Mouse (Mus musculus): ENCODE results near the gene Zfp982.
"Not testable (repeated sequence)": the region's sequence is repeated elsewhere in the genome, so short reads cannot be mapped to it uniquely, and the experiment has no call there.

DNA sequence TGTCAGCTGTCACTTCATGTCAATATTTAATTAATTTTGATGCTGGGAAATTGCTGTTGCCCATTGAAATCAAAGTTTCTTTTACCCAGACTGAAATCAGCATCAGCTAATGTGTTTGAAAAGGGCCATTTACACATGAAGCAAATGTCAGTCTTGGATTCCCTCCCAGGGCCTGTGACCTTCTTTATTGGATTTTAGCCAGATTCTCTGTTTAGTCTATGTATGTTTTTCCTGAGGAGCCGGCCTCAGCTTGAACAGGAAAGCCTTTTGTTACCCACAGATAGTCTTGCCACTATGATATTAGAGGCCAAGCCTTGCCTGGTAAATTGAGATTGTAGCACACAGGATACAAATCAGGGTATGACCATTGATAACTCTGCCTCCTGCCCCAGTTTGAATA lies 66.9 kb downstream of the Zfp982 start:
- not testable (repeated sequence) for TF ChIP-seq TAL1 (IDR thresholded peaks at IDR 0.05; ENCODE audit: low read length); ZKSCAN1 (IDR thresholded peaks at IDR 0.05; ENCODE audit: low read depth, low read length); JUND (IDR thresholded peaks at IDR 0.05; ENCODE audit: low read depth, low read length); EP300 (IDR thresholded peaks at IDR 0.05; ENCODE audit: low read depth in 1 of 2, low read length in 2 of 2); CTCF (IDR thresholded peaks at IDR 0.05 in 2 of 3, conservative IDR thresholded peaks at IDR 0.05 in 1 of 3; ENCODE audit: control insufficient read depth in 1 of 3, insufficient read depth in 1 of 3, low read depth in 2 of 3, low read length in 3 of 3, poor library complexity in 1 of 3, severe bottlenecking in 1 of 3); USF2 (IDR thresholded peaks at IDR 0.05; ENCODE audit: borderline replicate concordance in 1 of 2, insufficient read depth in 1 of 2, low read depth in 1 of 2, low read length in 2 of 2); CHD2 (IDR thresholded peaks at IDR 0.05; ENCODE audit: low read length); E2F4 (IDR thresholded peaks at IDR 0.05; ENCODE audit: borderline replicate concordance, low read depth, low read length); TCF12 (IDR thresholded peaks at IDR 0.05; ENCODE audit: low read depth, low read length); ELF1 (IDR thresholded peaks at IDR 0.05; ENCODE audit: low read depth, low read length); TBP (IDR thresholded peaks at IDR 0.05; ENCODE audit: low read depth, low read length)

Measured in MEL (cell line).